Mouse (Mus musculus) midbrain, embryonic 14.5 days (tissue): ENCODE data around the gene Prkar1b. TPM values are rescaled to one million over a fixed set of nuclear protein-coding genes. Genes with fewer than 3 reads are reported as not detected.

Experiments used
- ATAC-seq: fragments of 200-750 bp; cut with Nextera tagmentation; 2 replicates; pipeline ENCODE4 v1.8.0; 2017; ENCODE audit warnings: moderate number of reproducible peaks, moderate library complexity; ENCODE audit not compliant: low FRiP score, low TSS enrichment
- DNase-seq: peaks from one replicate; pipeline ENCODE4 v3.0.0-alpha.2; 2015
- H3K27ac ChIP-seq: fragments of 300-500 bp; sonication (generic); replicated peaks from 2 replicates; pipeline ENCODE4 v1.5.1; 2014; ENCODE audit warnings: mild to moderate bottlenecking, low read depth, low read length, moderate library complexity
- H3K27me3 ChIP-seq: fragments of 300-500 bp; sonication (generic); 2 replicates; pipeline ENCODE4 v1.6.1; 2014; ENCODE audit warnings: low read length, control low read depth, mixed read lengths; ENCODE audit not compliant: control insufficient read depth, insufficient read depth
- H3K36me3 ChIP-seq: fragments of 300-500 bp; sonication (generic); 2 replicates; pipeline ENCODE4 v1.6.1; 2014; ENCODE audit warnings: low read length, control low read depth; ENCODE audit not compliant: control insufficient read depth, insufficient read depth
- H3K4me1 ChIP-seq: fragments of 300-500 bp; sonication (generic); 2 replicates; pipeline ENCODE4 v1.6.1; 2014; ENCODE audit warnings: mild to moderate bottlenecking, antibody characterized with exemption, low read length, control low read depth; ENCODE audit not compliant: control insufficient read depth, insufficient read depth
- H3K4me2 ChIP-seq: fragments of 300-500 bp; sonication (generic); 2 replicates; pipeline ENCODE4 v1.6.1; 2014; ENCODE audit warnings: mild to moderate bottlenecking, low read length, moderate library complexity
- H3K4me3 ChIP-seq: fragments of 300-500 bp; sonication (generic); replicated peaks from 2 replicates; pipeline ENCODE4 v1.5.1; 2014; ENCODE audit warnings: low read depth, low read length
- H3K9ac ChIP-seq: fragments of 300-500 bp; sonication (generic); replicated peaks from 2 replicates; pipeline ENCODE4 v1.6.1; 2014; ENCODE audit warnings: mild to moderate bottlenecking, low read length, moderate library complexity
- H3K9me3 ChIP-seq: fragments of 300-500 bp; sonication (generic); 2 replicates; pipeline ENCODE4 v1.6.1; 2016; ENCODE audit warnings: low read length, control low read depth, mixed read lengths; ENCODE audit not compliant: control insufficient read depth
- WGBS: fragments of 180-500 bp; shearing (Covaris S2); extraction: QIAGEN DNeasy Blood & Tissue Kit; methylation state at CpG from one replicate; pipeline ENCODE4 v1.1.7; 2014; 5-methylcytosine and 5-hydroxymethylcytosine counted together
- polyA plus RNA-seq: library from polyadenylated mRNA; unstranded; fragments of >200 nt; fragmentation: Nextera tagmentation; extraction: Ambion mirVana; gene quantifications from 2 replicates; pipeline ENCODE4 v1.2.1, GENCODE M21; 2014

Prkar1b gene
- polyA plus RNA-seq, 1 experiment from 2014 or later, result 169 TPM

GRCm38 (mm10) chr5:139075791-139076190, 74.0 kb downstream of the Prkar1b start:
- DNase-seq, result peak; percentile 38
- H3K4me2 ChIP-seq, result no peak overlapping the region
- H3K9ac ChIP-seq, result no peak overlapping the region
- peaks cover 3% of the 10 kb centered on the region for H3K4me1 ChIP-seq
- H3K36me3 ChIP-seq, result no peaks in the 10 kb centered on the region
- 48% methylated on average over 9 of the region's 9 CpGs for WGBS
- no peak overlapping the region for H3K4me3 ChIP-seq
- H3K9me3 ChIP-seq, result no peaks in the 10 kb centered on the region
- no peak overlapping the region for H3K27ac ChIP-seq
- H3K27me3 ChIP-seq, result no peaks in the 10 kb centered on the region
- no peak for ATAC-seq

GRCm38 (mm10) chr5:139075125-139075524, 74.7 kb downstream of the Prkar1b start:
- H3K27ac ChIP-seq, result no peak overlapping the region
- no peak overlapping the region for H3K9ac ChIP-seq
- DNase-seq, result peak; percentile 47
- WGBS, result 40% methylated on average over 3 of the region's 3 CpGs
- peaks cover 3% of the 10 kb centered on the region for H3K4me1 ChIP-seq
- H3K27me3 ChIP-seq, result no peaks in the 10 kb centered on the region
- no peak overlapping the region for H3K4me3 ChIP-seq
- ATAC-seq, result no peak
- H3K9me3 ChIP-seq, result no peaks in the 10 kb centered on the region
- no peaks in the 10 kb centered on the region for H3K36me3 ChIP-seq
- no peak overlapping the region for H3K4me2 ChIP-seq

- no peaks in the 10 kb centered on the region for H3K36me3 ChIP-seq
Observed at GRCm38 (mm10) chr5:139073977-139074376, 75.8 kb downstream of the Prkar1b start.

DNA sequence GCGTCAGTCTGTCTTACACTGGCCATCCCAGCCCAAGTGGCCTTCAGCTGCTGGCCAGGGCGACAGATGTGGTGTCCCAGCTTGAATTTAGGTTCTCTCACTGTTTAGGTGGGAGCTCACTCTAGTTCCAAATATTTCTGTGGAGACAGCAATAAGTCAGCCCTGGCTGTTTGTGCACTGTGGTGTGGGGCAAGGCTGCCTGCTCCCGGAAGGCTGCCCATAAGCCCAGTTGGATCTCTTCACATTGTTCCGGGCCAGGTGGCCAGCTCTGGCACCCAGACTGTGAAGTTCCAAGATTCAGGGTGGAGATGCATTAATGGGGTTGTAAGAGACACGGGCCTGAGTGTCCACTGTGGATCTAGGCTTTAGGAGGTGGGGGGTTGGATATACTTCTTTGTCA, 76.9 kb downstream of the Prkar1b start:
- 91% methylated on average over 5 of the region's 5 CpGs for WGBS
- Histone ChIP-seq H3K27me3 (no peaks in the 10 kb centered on the region), H3K36me3 (no peaks in the 10 kb centered on the region), H3K9ac (no peak overlapping the region), H3K27ac (no peak overlapping the region), H3K9me3 (no peaks in the 10 kb centered on the region), H3K4me2 (no peak overlapping the region), H3K4me1 (peaks cover 3% of the 10 kb centered on the region), H3K4me3 (no peak overlapping the region)
- ATAC-seq (no peak), DNase-seq (no peak)

More at GRCm38 (mm10) chr5:139073977-139074376, 75.8 kb downstream of the Prkar1b start:
- 95% methylated on average over 7 of the region's 7 CpGs for WGBS
- no peak for DNase-seq
- Histone ChIP-seq H3K9me3 (no peaks in the 10 kb centered on the region), H3K27ac (no peak overlapping the region), H3K9ac (no peak overlapping the region), H3K4me2 (no peak overlapping the region), H3K4me3 (no peak overlapping the region), H3K27me3 (no peaks in the 10 kb centered on the region), H3K4me1 (peaks cover 3% of the 10 kb centered on the region)
- no peak for ATAC-seq

GRCm38 (mm10) chr5:139066861-139067614, 82.8 kb downstream of the Prkar1b start:
- H3K9me3 ChIP-seq, result no peaks in the 10 kb centered on the region
- WGBS, result 51% methylated on average over 7 of the region's 7 CpGs
- no peak for ATAC-seq

DNA sequence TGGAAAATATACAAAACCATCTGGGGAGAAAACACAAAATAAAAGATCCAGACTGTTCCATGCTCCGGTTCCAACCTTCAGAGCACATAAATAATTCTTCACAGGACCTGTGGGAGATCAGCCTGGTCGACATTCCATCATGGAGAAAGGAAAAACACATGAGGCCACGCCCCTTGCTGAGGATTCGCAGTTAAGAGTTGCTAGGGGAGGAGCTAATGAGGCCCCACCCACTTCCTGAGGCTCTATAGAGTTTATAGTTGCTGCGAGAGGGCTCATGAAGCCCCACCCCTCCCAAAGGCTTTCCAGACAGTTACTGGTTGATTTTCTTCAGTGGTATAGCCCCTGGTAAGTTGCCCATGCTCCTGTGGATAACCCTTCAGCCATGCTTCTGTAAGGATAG, 85.2 kb downstream of the Prkar1b start:
- H3K9ac ChIP-seq, result no peak overlapping the region
- 73% methylated on average over 5 of the region's 5 CpGs for WGBS
- no peaks in the 10 kb centered on the region for H3K27me3 ChIP-seq
- no peak overlapping the region for H3K4me3 ChIP-seq
- H3K4me2 ChIP-seq, result no peak overlapping the region
- no peaks in the 10 kb centered on the region for H3K36me3 ChIP-seq
- DNase-seq, result no peak
- no peaks in the 10 kb centered on the region for H3K9me3 ChIP-seq
- H3K4me1 ChIP-seq, result no peaks in the 10 kb centered on the region
- H3K27ac ChIP-seq, result no peak overlapping the region
- ATAC-seq, result no peak

More at GRCm38 (mm10) chr5:139066861-139067614, 82.8 kb downstream of the Prkar1b start:
- H3K4me2 ChIP-seq, result no peak overlapping the region
- H3K4me3 ChIP-seq, result no peak overlapping the region
- H3K27ac ChIP-seq, result no peak overlapping the region
- no peaks in the 10 kb centered on the region for H3K36me3 ChIP-seq
- H3K4me1 ChIP-seq, result no peaks in the 10 kb centered on the region
- DNase-seq, result no peak
- no peak overlapping the region for H3K9ac ChIP-seq
- H3K27me3 ChIP-seq, result no peaks in the 10 kb centered on the region

- DNase-seq, result no peak
- H3K9me3 ChIP-seq, result no peaks in the 10 kb centered on the region
- H3K27ac ChIP-seq, result no peak overlapping the region
- H3K36me3 ChIP-seq, result no peaks in the 10 kb centered on the region
- H3K4me3 ChIP-seq, result no peak overlapping the region
- WGBS, result 68% methylated on average over 5 of the region's 5 CpGs
- no peaks in the 10 kb centered on the region for H3K4me1 ChIP-seq
- no peak overlapping the region for H3K9ac ChIP-seq
- H3K27me3 ChIP-seq, result no peaks in the 10 kb centered on the region
- no peak for ATAC-seq
- H3K4me2 ChIP-seq, result no peak overlapping the region
Observed at GRCm38 (mm10) chr5:139061680-139062079, 88.1 kb downstream of the Prkar1b start.

DNA sequence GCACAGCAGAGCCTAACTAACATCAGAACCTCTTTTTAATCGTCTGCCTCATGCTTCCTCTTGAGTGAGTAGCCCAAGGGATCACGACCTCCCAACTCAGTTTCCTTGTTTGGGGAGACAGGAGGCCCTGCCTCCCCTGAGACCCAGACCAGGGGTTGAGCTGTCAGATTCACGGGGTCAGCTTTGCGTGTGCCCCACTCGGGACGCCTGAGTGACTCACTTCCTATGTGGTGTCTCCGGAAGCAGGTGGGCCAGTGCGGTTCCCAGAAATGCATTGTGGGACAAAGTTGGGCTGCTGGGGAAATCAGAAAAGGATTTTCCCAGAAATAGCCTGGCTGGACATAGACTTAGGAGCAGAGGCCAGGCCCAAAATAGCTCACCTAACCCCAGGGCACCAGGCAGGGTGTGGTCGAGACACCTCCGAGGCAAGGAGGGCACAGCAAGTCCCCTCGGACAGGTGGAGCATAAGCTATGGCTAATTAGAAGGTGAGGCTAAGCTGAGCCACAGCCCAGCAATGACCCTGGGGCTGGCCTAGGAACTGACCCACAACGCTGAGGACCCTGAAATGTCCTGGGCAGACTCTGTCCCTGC, 89.2 kb downstream of the Prkar1b start:
- Histone ChIP-seq H3K4me3 (no peak overlapping the region), H3K27me3 (no peaks in the 10 kb centered on the region), H3K4me2 (no peak overlapping the region), H3K27ac (no peak overlapping the region), H3K4me1 (no peaks in the 10 kb centered on the region), H3K36me3 (no peaks in the 10 kb centered on the region), H3K9ac (no peak overlapping the region), H3K9me3 (no peaks in the 10 kb centered on the region)
- no peak for DNase-seq
- 86% methylated on average over 12 of the region's 12 CpGs for WGBS
- no peak for ATAC-seq

GRCm38 (mm10) chr5:139053176-139053575, 96.6 kb downstream of the Prkar1b start:
- Histone ChIP-seq H3K36me3 (peaks cover 12% of the 10 kb centered on the region), H3K4me1 (no peaks in the 10 kb centered on the region), H3K9ac (no peak overlapping the region), H3K4me3 (no peak overlapping the region), H3K9me3 (no peaks in the 10 kb centered on the region), H3K4me2 (no peak overlapping the region), H3K27me3 (no peaks in the 10 kb centered on the region), H3K27ac (no peak overlapping the region)
- ATAC-seq, result no peak
- 86% methylated on average over 10 of the region's 10 CpGs for WGBS
- no peak for DNase-seq
